In the genomic region with DNA sequence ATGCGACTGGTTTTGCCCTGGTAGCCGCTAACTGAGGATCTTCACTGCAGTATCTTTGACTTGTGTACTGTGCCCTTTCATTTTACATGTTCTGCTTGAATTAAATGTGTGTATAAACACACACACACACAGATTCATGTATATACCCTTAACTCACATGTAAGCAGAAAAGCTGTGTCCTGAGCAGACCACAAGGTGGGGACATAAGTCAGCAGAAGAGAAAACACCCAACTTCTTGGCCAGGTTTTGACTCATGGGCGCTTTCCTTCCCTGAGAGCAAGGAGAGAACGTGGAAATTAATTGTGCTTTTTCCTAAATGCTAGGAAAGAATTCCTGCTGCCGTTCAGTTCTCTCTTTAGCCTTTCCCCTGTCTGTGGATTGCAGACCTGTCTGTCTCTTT, we compare ENCODE assay signal across 14 mouse cellular contexts. TPM values are rescaled to one million over a fixed set of nuclear protein-coding genes. Genes with fewer than 3 reads are reported as not detected.
DNase-seq lines count a peak whose midpoint lies in the region; ATAC-seq and TF ChIP-seq lines count a peak whose summit lies in the region.
"Had no signal": no experiment of that assay in that cellular context is flagged by ENCODE, and none has a peak within 500 bp of the region (broad histone marks: within the 10 kb centered on the region; RNA-seq: fewer than 3 reads in every experiment).

No protein-coding gene starts in this region.

- TF ChIP-seq CTCF in forebrain, postnatal 0 days (IDR thresholded peaks at IDR 0.05; ENCODE audit: low read depth), result peak; percentile 56
- TF ChIP-seq CTCF in lung, postnatal 0 days (IDR thresholded peaks at IDR 0.05), result peak; percentile 63
- no peak for TF ChIP-seq CTCF in lung, adult 2 months (IDR thresholded peaks at IDR 0.05; ENCODE audit: insufficient read depth, low read length)

- H3K4me2 ChIP-seq in forebrain, postnatal 0 days (ENCODE audit: low read depth), result no peak overlapping the region
- no peak overlapping the region for H3K4me2 ChIP-seq in forebrain, embryonic 12.5 days
- H3K4me2 ChIP-seq in lung, postnatal 0 days (replicated peaks; ENCODE audit: low read depth, low read length), result no peak overlapping the region
- H3K4me2 ChIP-seq in limb, embryonic 14.5 days (replicated peaks; ENCODE audit: low read depth, low read length, severe bottlenecking), result no peak overlapping the region
- H3K4me2 ChIP-seq: liver, embryonic 15.5 days; neural tube, embryonic 13.5 days had no signal

- peak; percentile 45 for DNase-seq in forebrain, postnatal 0 days
- DNase-seq in lung, postnatal 0 days (ENCODE audit: low spot score), result peak; percentile 48
- no peak for DNase-seq in lung, adult 2 months
- DNase-seq in NIH3T3 (ENCODE audit: low read depth), result peak; percentile 74
- peak; percentile 69 for DNase-seq in limb, embryonic 14.5 days (ENCODE audit: low spot score)
- DNase-seq in layer of hippocampus, adult 9-10 months (ENCODE audit: low spot score), result no peak
- DNase-seq: adrenal gland, postnatal 36 days; cerebellum, adult 9-10 months had no signal

- no peak for TF ChIP-seq EP300 in lung, postnatal 0 days (IDR thresholded peaks at IDR 0.05)

- no peaks in the 10 kb centered on the region for H3K4me1 ChIP-seq in forebrain, postnatal 0 days (ENCODE audit: insufficient read depth)
- H3K4me1 ChIP-seq in forebrain, embryonic 12.5 days, result 0 out of 2 replicates have a peak, but pooled peaks cover 4% of the 10 kb centered on the region
- H3K4me1 ChIP-seq in lung, postnatal 0 days (ENCODE audit: insufficient read depth, low read depth, low read length), result no peaks in the 10 kb centered on the region
- no peaks in the 10 kb centered on the region for H3K4me1 ChIP-seq in lung, adult 2 months (ENCODE audit: control insufficient read depth, insufficient read depth, low read length)
- 0 out of 2 replicates have a peak, but pooled peaks cover 3% of the 10 kb centered on the region for H3K4me1 ChIP-seq in limb, embryonic 14.5 days (ENCODE audit: control insufficient read depth, insufficient read depth, low read length)
- H3K4me1 ChIP-seq: liver, embryonic 15.5 days had no signal

- no peaks in the 10 kb centered on the region for H3K9me3 ChIP-seq in forebrain, postnatal 0 days (ENCODE audit: low read length)
- no peaks in the 10 kb centered on the region for H3K9me3 ChIP-seq in forebrain, embryonic 12.5 days
- H3K9me3 ChIP-seq in lung, postnatal 0 days (ENCODE audit: low read length), result no peaks in the 10 kb centered on the region
- H3K9me3 ChIP-seq in limb, embryonic 14.5 days (ENCODE audit: control insufficient read depth, low read length), result no peaks in the 10 kb centered on the region
- H3K9me3 ChIP-seq: G1E; liver, embryonic 15.5 days; midbrain, embryonic 10.5 days; neural tube, embryonic 13.5 days had no signal

- H3K27ac ChIP-seq in forebrain, postnatal 0 days (ENCODE audit: low read depth, low read length), result no peak overlapping the region
- no peak overlapping the region for H3K27ac ChIP-seq in forebrain, embryonic 12.5 days
- H3K27ac ChIP-seq in lung, postnatal 0 days (ENCODE audit: low read length), result no peak overlapping the region
- no peak overlapping the region for H3K27ac ChIP-seq in limb, embryonic 14.5 days (replicated peaks; ENCODE audit: low read depth, low read length)
- H3K27ac ChIP-seq: liver, embryonic 15.5 days; midbrain, embryonic 10.5 days; neural tube, embryonic 13.5 days had no signal

- no peak overlapping the region for H3K4me3 ChIP-seq in forebrain, postnatal 0 days (ENCODE audit: low read depth, low read length)
- no peak overlapping the region for H3K4me3 ChIP-seq in forebrain, embryonic 12.5 days (replicated peaks)
- H3K4me3 ChIP-seq in lung, postnatal 0 days (ENCODE audit: low read depth, low read length), result no peak overlapping the region
- no peak overlapping the region for H3K4me3 ChIP-seq in lung, adult 2 months (replicated peaks; ENCODE audit: extremely low read depth, low read depth, low read length)
- H3K4me3 ChIP-seq in limb, embryonic 14.5 days (replicated peaks; ENCODE audit: low read length), result no peak overlapping the region
- H3K4me3 ChIP-seq: liver, embryonic 15.5 days; midbrain, embryonic 10.5 days; neural tube, embryonic 13.5 days had no signal

- no peak overlapping the region for H3K9ac ChIP-seq in forebrain, postnatal 0 days
- no peak overlapping the region for H3K9ac ChIP-seq in forebrain, embryonic 12.5 days
- H3K9ac ChIP-seq in lung, postnatal 0 days (replicated peaks; ENCODE audit: low read depth), result no peak overlapping the region
- H3K9ac ChIP-seq in limb, embryonic 14.5 days (ENCODE audit: low read depth, low read length, severe bottlenecking), result no peak overlapping the region
- H3K9ac ChIP-seq: liver, embryonic 15.5 days; neural tube, embryonic 13.5 days had no signal

- H3K36me3 ChIP-seq in forebrain, postnatal 0 days (ENCODE audit: insufficient read depth), result no peaks in the 10 kb centered on the region
- no peaks in the 10 kb centered on the region for H3K36me3 ChIP-seq in forebrain, embryonic 12.5 days (replicated peaks)
- no peaks in the 10 kb centered on the region for H3K36me3 ChIP-seq in lung, postnatal 0 days (ENCODE audit: insufficient read depth, low read length)
- H3K36me3 ChIP-seq in limb, embryonic 14.5 days (ENCODE audit: control insufficient read depth, insufficient read depth, low read length), result 0 out of 2 replicates have a peak, but pooled peaks cover 3% of the 10 kb centered on the region
- H3K36me3 ChIP-seq: liver, embryonic 15.5 days; midbrain, embryonic 10.5 days; neural tube, embryonic 13.5 days had no signal

- no peak for TF ChIP-seq POLR2A in lung, adult 2 months (IDR thresholded peaks at IDR 0.05; ENCODE audit: borderline replicate concordance, extremely low read depth, low read depth, low read length)
- no peak for TF ChIP-seq POLR2A in limb, embryonic 14.5 days (IDR thresholded peaks at IDR 0.05; ENCODE audit: borderline replicate concordance, extremely low read depth, insufficient read depth, insufficient read length)

- no peaks in the 10 kb centered on the region for H3K27me3 ChIP-seq in forebrain, postnatal 0 days (ENCODE audit: insufficient read depth, low read length)
- H3K27me3 ChIP-seq in forebrain, embryonic 12.5 days, result 0 out of 2 replicates have a peak, but pooled peaks cover 3% of the 10 kb centered on the region
- no peaks in the 10 kb centered on the region for H3K27me3 ChIP-seq in lung, postnatal 0 days (replicated peaks; ENCODE audit: insufficient read depth, low read length)
- H3K27me3 ChIP-seq in limb, embryonic 14.5 days (ENCODE audit: control insufficient read depth, insufficient read depth, low read length), result no peaks in the 10 kb centered on the region
- H3K27me3 ChIP-seq: liver, embryonic 15.5 days had no signal

- WGBS in forebrain, postnatal 0 days, result 69% methylated on average over 5 of the region's 5 CpGs
- 79% methylated on average over 5 of the region's 5 CpGs for WGBS in forebrain, embryonic 12.5 days
- WGBS in lung, postnatal 0 days, result 64% methylated on average over 5 of the region's 5 CpGs
- WGBS in lung, adult 2 months, result 79% methylated on average over 5 of the region's 5 CpGs
- WGBS in limb, embryonic 14.5 days, result 67% methylated on average over 5 of the region's 5 CpGs

- ATAC-seq in forebrain, postnatal 0 days, result no peak
- ATAC-seq in forebrain, embryonic 12.5 days (ENCODE audit: low FRiP score), result no peak
- ATAC-seq in lung, postnatal 0 days, result no peak
- no peak for ATAC-seq in limb, embryonic 14.5 days (ENCODE audit: low FRiP score, low read depth)
- no peak for ATAC-seq in megakaryocyte-erythroid progenitor cell, adult 5-6 weeks (replicated peaks; ENCODE audit: low FRiP score, low TSS enrichment, poor library complexity, severe bottlenecking)

RNA-seq across cellular contexts. Expression of a gene that starts 33.6 kb away (rescaled TPM):
- total RNA-seq in forebrain, postnatal 0 days (2014; rRNA removed), result 11.1 and 21.6 TPM in 2 replicates
- polyA plus RNA-seq in forebrain, postnatal 0 days (2015; fragmentation: Nextera tagmentation; extraction: Ambion mirVana), result 67.8 and 78.9 TPM in 2 replicates
- 60.3 and 69.7 TPM in 2 replicates for polyA plus RNA-seq in forebrain, embryonic 12.5 days (2016; fragmentation: Nextera tagmentation; extraction: Ambion mirVana)
- 72.5 and 77.6 TPM in 2 replicates for polyA plus RNA-seq in lung, postnatal 0 days (2015; fragmentation: Nextera tagmentation; extraction: Ambion mirVana)
- 3.9 and 8.7 TPM in 2 replicates for polyA plus RNA-seq in lung, adult 2 months (2012; rRNA removed)
- polyA plus RNA-seq in limb, embryonic 14.5 days (2012; rRNA removed), result 14.6 and 23.3 TPM in 2 replicates
- polyA plus RNA-seq in limb, embryonic 14.5 days (2014; fragmentation: Nextera tagmentation; extraction: Ambion mirVana), result 62.1 and 65.3 TPM in 2 replicates
- 7.6 and 22.8 TPM in 2 replicates for total RNA-seq in megakaryocyte-erythroid progenitor cell, adult 5-6 weeks (2014; fragmentation: Nextera tagmentation)
- 29.6 and 34.6 TPM in 2 replicates for total RNA-seq in megakaryocyte-erythroid progenitor cell, adult 5-6 weeks (2017)

RNA-seq across cellular contexts. Expression of a gene that starts 34.2 kb away (rescaled TPM):
- 3.0 and 4.2 TPM in 2 replicates for total RNA-seq in forebrain, postnatal 0 days (2014; rRNA removed)
- 2.6 and 4.8 TPM in 2 replicates for polyA plus RNA-seq in forebrain, postnatal 0 days (2015; fragmentation: Nextera tagmentation; extraction: Ambion mirVana)
- polyA plus RNA-seq in forebrain, embryonic 12.5 days (2016; fragmentation: Nextera tagmentation; extraction: Ambion mirVana), result 1.4 and 1.9 TPM in 2 replicates
- 9.8 and 12.4 TPM in 2 replicates for polyA plus RNA-seq in lung, postnatal 0 days (2015; fragmentation: Nextera tagmentation; extraction: Ambion mirVana)
- 4.7 and 9.4 TPM in 2 replicates for polyA plus RNA-seq in lung, adult 2 months (2012; rRNA removed)
- 1.3 and 1.5 TPM in 2 replicates for polyA plus RNA-seq in limb, embryonic 14.5 days (2012; rRNA removed)
- 0.97 and 1.0 TPM in 2 replicates for polyA plus RNA-seq in limb, embryonic 14.5 days (2014; fragmentation: Nextera tagmentation; extraction: Ambion mirVana)
- total RNA-seq in megakaryocyte-erythroid progenitor cell, adult 5-6 weeks (2014; fragmentation: Nextera tagmentation), result not detected in 2 replicates
- total RNA-seq in megakaryocyte-erythroid progenitor cell, adult 5-6 weeks (2017), result not detected in 2 replicates
- total RNA-seq: adrenal gland, postnatal 36 days; G1E had no signal
- polyA plus RNA-seq: G1E; liver, embryonic 15.5 days had no signal

Comparison
In these comparisons a context has a peak if more than half of its experiments do, and no peak if none do; other contexts are left out.
1. DNase-seq: peak in forebrain, postnatal 0 days (single experiment), lung, postnatal 0 days (single experiment), NIH3T3 (single experiment) and limb, embryonic 14.5 days (single experiment); none in lung, adult 2 months (single experiment) and layer of hippocampus, adult 9-10 months (single experiment).